Mouse (Mus musculus): ENCODE results near the gene Hnrnpl.

- TF ChIP-seq CTCF (IDR thresholded peaks at IDR 0.05; ENCODE audit: low read depth) = no peak
- TF ChIP-seq EP300 (IDR thresholded peaks at IDR 0.05; ENCODE audit: low read depth) = no peak
These were observed 43.1 kb upstream of the Hnrnpl start for GRCm38 (mm10) chr7:28765211-28765610.
